Mouse (Mus musculus) erythroblast, embryonic 14.5 days (primary cell): Measurements from ENCODE around the gene Recql. TPM values are rescaled to one million over a fixed set of nuclear protein-coding genes. Genes with fewer than 3 reads are reported as not detected.

Experiments
- H3K27me3 ChIP-seq: 2 replicates; pipeline ENCODE4 v1.6.1; 2012; ENCODE audit warnings: inconsistent platforms; ENCODE audit not compliant: control insufficient read depth
- H3K36me3 ChIP-seq: 2 replicates; pipeline ENCODE4 v1.6.1; 2012; ENCODE audit warnings: mild to moderate bottlenecking, inconsistent platforms; ENCODE audit not compliant: control insufficient read depth
- H3K4me1 ChIP-seq: 2 replicates; pipeline ENCODE4 v1.6.1; 2012; ENCODE audit warnings: inconsistent platforms; ENCODE audit not compliant: control insufficient read depth
- H3K4me3 ChIP-seq: replicated peaks from 2 replicates; pipeline ENCODE3; 2012; ENCODE audit warnings: moderate library complexity, mild to moderate bottlenecking, inconsistent platforms
- H3K9me3 ChIP-seq: 2 replicates; pipeline ENCODE4 v1.6.1; 2012; ENCODE audit warnings: low read length, inconsistent platforms, mixed read lengths; ENCODE audit not compliant: control insufficient read depth
- GATA1 ChIP-seq: IDR thresholded peaks from 2 replicates; pipeline ENCODE4 v1.6.1; 2012; ENCODE audit warnings: low read length, inconsistent platforms, mixed read lengths
- TAL1 ChIP-seq: IDR thresholded peaks from 3 replicates; pipeline ENCODE4 v1.6.1; 2012; ENCODE audit warnings: low read length, inconsistent platforms, mixed read lengths
- polyA plus RNA-seq: library from polyadenylated mRNA; stranded (reverse); fragments of >175 nt; gene quantifications from 2 replicates; pipeline ENCODE4 v1.2.3, GENCODE M21; 2012

The Recql gene
- polyA plus RNA-seq, 1 experiment: 0.16 TPM

GRCm38 (mm10) chr6:142346181-142347110 is 40.4 kb downstream of the Recql start:
- H3K9me3 ChIP-seq: no peaks in the 10 kb centered on the region
- H3K36me3 ChIP-seq: peaks cover 8% of the 10 kb centered on the region
- peak overlapping the region; percentile 81 for H3K4me3 ChIP-seq
- TF ChIP-seq GATA1: no peak
- TF ChIP-seq TAL1: no peak
- no peaks in the 10 kb centered on the region for H3K27me3 ChIP-seq
- H3K4me1 ChIP-seq: peaks cover 17% of the 10 kb centered on the region

- Histone ChIP-seq H3K4me1 (peaks cover 17% of the 10 kb centered on the region), H3K9me3 (no peaks in the 10 kb centered on the region), H3K27me3 (no peaks in the 10 kb centered on the region), H3K4me3 (peak within 1 kb of the TSS; percentile 81), H3K36me3 (peaks cover 3% of the 10 kb centered on the region; the same call in 1 of the 2 replicates)
- TF ChIP-seq GATA1: no peak
- TF ChIP-seq TAL1: no peak
Measured at GRCm38 (mm10) chr6:142345440-142346038, 41.3 kb downstream of the Recql start, which contains the start of gene Pyroxd1. Gene Pyroxd1 (plus strand): TSS chr6:142345654.

DNA sequence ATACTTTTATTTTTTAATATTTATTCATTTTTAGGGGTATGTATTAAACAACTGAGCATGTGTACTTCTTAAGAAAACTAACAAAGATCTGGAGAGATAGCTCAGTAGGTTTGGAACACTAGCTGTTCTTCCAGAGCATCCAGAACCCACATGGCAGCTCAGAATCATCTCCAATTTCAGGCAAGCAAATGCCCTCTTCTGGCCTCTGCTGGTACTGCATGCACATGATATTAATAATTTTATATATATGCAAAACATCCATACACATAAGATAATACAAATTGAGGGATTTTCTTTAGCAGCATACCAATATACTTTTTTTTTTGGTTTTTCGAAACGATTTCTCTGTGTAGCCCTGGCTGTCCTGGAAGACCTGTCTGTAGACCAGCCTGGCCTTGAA is 43.3 kb downstream of the Recql start:
- TF ChIP-seq GATA1 (no peak), TAL1 (no peak)

GRCm38 (mm10) chr6:142339576-142339975 is 47.3 kb downstream of the Recql start:
- Histone ChIP-seq H3K4me3 (no peak overlapping the region), H3K27me3 (no peaks in the 10 kb centered on the region), H3K9me3 (no peaks in the 10 kb centered on the region), H3K36me3 (no peaks in the 10 kb centered on the region), H3K4me1 (no peaks in the 10 kb centered on the region)
- TF ChIP-seq GATA1: no peak
- no peak for TF ChIP-seq TAL1

More for the DNA sequence above, 43.3 kb downstream of the Recql start:
- Histone ChIP-seq H3K27me3 (no peaks in the 10 kb centered on the region), H3K4me3 (no peak overlapping the region), H3K4me1 (peaks cover 17% of the 10 kb centered on the region), H3K9me3 (no peaks in the 10 kb centered on the region), H3K36me3 (no peaks in the 10 kb centered on the region)

DNA sequence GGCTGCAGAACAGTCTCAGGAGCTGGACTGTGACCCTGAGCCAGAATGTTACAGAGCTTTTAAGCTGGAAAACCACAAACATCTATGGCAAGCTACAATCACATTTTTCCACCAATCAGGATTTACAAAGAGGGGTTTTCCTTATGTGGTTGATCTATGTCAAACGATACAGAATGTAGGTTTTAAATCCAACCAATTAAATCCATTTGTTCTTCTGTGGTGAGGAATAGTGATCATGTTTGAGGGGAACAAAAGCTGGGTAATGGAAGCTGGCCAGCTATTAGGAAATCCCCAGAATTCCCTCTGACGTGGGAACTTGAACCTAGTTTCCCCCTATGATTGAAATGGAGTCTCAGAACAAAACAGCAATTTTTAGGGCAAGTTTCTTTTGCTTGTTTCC is 47.9 kb downstream of the Recql start:
- Histone ChIP-seq H3K27me3 (no peaks in the 10 kb centered on the region), H3K36me3 (no peaks in the 10 kb centered on the region), H3K9me3 (no peaks in the 10 kb centered on the region), H3K4me3 (no peak overlapping the region), H3K4me1 (no peaks in the 10 kb centered on the region)
- no peak for TF ChIP-seq TAL1
- TF ChIP-seq GATA1: no peak

DNA sequence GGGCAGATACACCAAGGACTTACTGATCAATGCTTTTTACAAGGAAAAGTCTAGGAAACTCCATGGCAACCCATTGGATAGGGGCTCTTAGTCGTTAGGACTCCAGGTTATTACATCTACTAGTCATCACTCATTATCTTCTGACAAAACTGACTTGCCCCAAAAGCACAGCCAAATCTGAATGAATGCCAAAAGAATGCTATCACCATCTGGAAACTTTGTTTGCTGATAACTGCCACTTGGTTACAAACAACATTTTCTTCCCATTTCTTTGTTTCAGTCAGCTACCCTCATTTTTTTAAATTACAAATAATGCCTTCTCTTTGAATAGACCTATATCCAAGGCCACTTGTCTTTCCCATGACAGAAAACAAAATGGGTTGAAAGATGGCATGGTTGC is 57.7 kb downstream of the Recql start:
- H3K36me3 ChIP-seq: no peaks in the 10 kb centered on the region
- H3K4me1 ChIP-seq: no peaks in the 10 kb centered on the region
- H3K4me3 ChIP-seq: no peak overlapping the region
- H3K27me3 ChIP-seq: no peaks in the 10 kb centered on the region
- no peaks in the 10 kb centered on the region for H3K9me3 ChIP-seq
- TF ChIP-seq TAL1 (no peak), GATA1 (no peak)

GRCm38 (mm10) chr6:142326598-142326997 is 60.3 kb downstream of the Recql start:
- no peaks in the 10 kb centered on the region for H3K36me3 ChIP-seq
- TF ChIP-seq GATA1: no peak
- TF ChIP-seq TAL1: no peak
- no peaks in the 10 kb centered on the region for H3K4me1 ChIP-seq
- H3K27me3 ChIP-seq: no peaks in the 10 kb centered on the region
- H3K9me3 ChIP-seq: no peaks in the 10 kb centered on the region
- H3K4me3 ChIP-seq: no peak overlapping the region

GRCm38 (mm10) chr6:142322881-142323280 is 64.0 kb downstream of the Recql start, which contains the start of gene Slco1a5:
Gene Slco1a5 (minus strand): TSS chr6:142322981.
- Histone ChIP-seq H3K27me3 (no peaks in the 10 kb centered on the region), H3K4me3 (no peak within 1 kb of the TSS), H3K9me3 (peaks cover 2% of the 10 kb centered on the region; the same call in 1 of the 2 replicates), H3K4me1 (no peaks in the 10 kb centered on the region), H3K36me3 (no peaks in the 10 kb centered on the region)
- no peak for TF ChIP-seq GATA1

DNA sequence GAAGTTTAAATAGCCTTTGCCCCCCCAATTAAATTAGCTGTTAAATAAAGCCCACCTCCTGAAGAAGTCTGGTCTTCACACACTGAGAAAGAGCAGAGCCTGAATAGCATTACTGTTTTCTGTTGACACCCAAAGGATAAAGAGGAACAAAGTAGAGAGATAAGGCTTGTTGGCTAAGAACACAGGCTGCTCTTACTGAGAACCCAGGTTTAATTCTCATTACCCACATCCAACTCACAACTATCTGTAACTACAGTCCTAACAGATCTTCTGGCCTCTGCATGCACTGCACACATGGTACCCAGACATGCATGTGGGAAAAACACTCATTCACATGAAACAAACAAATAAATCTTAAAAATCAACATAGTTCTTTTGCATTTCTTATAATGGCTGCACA is 69.8 kb downstream of the Recql start:
- Histone ChIP-seq H3K9me3 (peaks cover 2% of the 10 kb centered on the region; the same call in 1 of the 2 replicates), H3K36me3 (no peaks in the 10 kb centered on the region), H3K4me1 (no peaks in the 10 kb centered on the region), H3K27me3 (no peaks in the 10 kb centered on the region), H3K4me3 (no peak overlapping the region)
- no peak for TF ChIP-seq TAL1
- TF ChIP-seq GATA1: no peak
